Mouse (Mus musculus) CH12.LX (cell line): ENCODE measurements at regions not wholly inside any gene's neighbourhood (a gene's known extent, or its start where the extent isn't known, plus 50 kb on each side); places are given as distances from the start of the nearest gene placed in this dataset.
A peak's percentile ranks its signal among the peaks of the same experiment; 100 is the strongest.

Experiments used
- CHD2 ChIP-seq: IDR thresholded peaks from 2 replicates; pipeline ENCODE4 v1.6.1; 2011; ENCODE audit warnings: low read length, improper control_type of control experiment
- CTCF ChIP-seq, 2 experiments: IDR thresholded peaks in 1 of 2; conservative IDR thresholded peaks in 1 of 2; 2 replicates each; pipeline ENCODE4 v1.5.1; 2011 to 2012; ENCODE audit warnings: low read depth in 2 of 2, low read length in 2 of 2, improper control_type of control experiment in 1 of 2, inconsistent platforms in 1 of 2, mild to moderate bottlenecking in 1 of 2, moderate library complexity in 1 of 2
- EP300 ChIP-seq: IDR thresholded peaks from 2 replicates; pipeline ENCODE4 v1.6.1; 2011; ENCODE audit warnings: low read length, improper control_type of control experiment
- GABPA ChIP-seq: IDR thresholded peaks from 2 replicates; pipeline ENCODE4 v1.6.1; 2012; ENCODE audit warnings: low read depth, low read length, improper control_type of control experiment, inconsistent platforms; ENCODE audit not compliant: insufficient replicate concordance
- HCFC1 ChIP-seq: IDR thresholded peaks from 2 replicates; pipeline ENCODE4 v1.6.1; 2012; ENCODE audit warnings: low read depth, mild to moderate bottlenecking, inconsistent platforms, low read length, improper control_type of control experiment
- MAFK ChIP-seq: IDR thresholded peaks from 2 replicates; pipeline ENCODE4 v1.6.1; 2011; ENCODE audit warnings: low read length, improper control_type of control experiment; ENCODE audit not compliant: insufficient replicate concordance
- MAZ ChIP-seq: IDR thresholded peaks from 2 replicates; pipeline ENCODE4 v1.6.1; 2012; ENCODE audit warnings: low read depth, mild to moderate bottlenecking, inconsistent platforms, low read length, improper control_type of control experiment, moderate library complexity
- MYC ChIP-seq: IDR thresholded peaks from 2 replicates; pipeline ENCODE4 v1.6.1; 2011; ENCODE audit warnings: low read depth, mild to moderate bottlenecking, improper control_type of control experiment, low read length
- NRF1 ChIP-seq: IDR thresholded peaks from 2 replicates; pipeline ENCODE4 v1.6.1; 2014; ENCODE audit warnings: low read depth, mild to moderate bottlenecking, inconsistent platforms, low read length, improper control_type of control experiment, moderate library complexity
- POLR2A ChIP-seq: IDR thresholded peaks from 2 replicates; pipeline ENCODE4 v1.6.1; 2011; ENCODE audit warnings: low read depth, mild to moderate bottlenecking, improper control_type of control experiment, low read length
- SIN3A ChIP-seq: IDR thresholded peaks from 2 replicates; pipeline ENCODE4 v1.6.1; 2012; ENCODE audit warnings: low read length, improper control_type of control experiment, inconsistent platforms
- TBP ChIP-seq: conservative IDR thresholded peaks from 2 replicates; pipeline ENCODE4 v1.6.1; 2011; ENCODE audit warnings: low read depth, low read length, improper control_type of control experiment
- ZC3H11A ChIP-seq: IDR thresholded peaks from 2 replicates; pipeline ENCODE4 v1.6.1; 2012; ENCODE audit warnings: low read depth, mild to moderate bottlenecking, inconsistent platforms, low read length, improper control_type of control experiment
- ZKSCAN1 ChIP-seq: IDR thresholded peaks from 2 replicates; pipeline ENCODE4 v1.6.1; 2012; ENCODE audit warnings: low read depth, inconsistent platforms, low read length, improper control_type of control experiment, borderline replicate concordance

- TF ChIP-seq POLR2A (no peak), HCFC1 (no peak), ZKSCAN1 (no peak), TBP (no peak), MAFK (peak; percentile 60; the same call in 1 of the 2 replicates), CTCF (conservative IDR thresholded peaks at IDR 0.05 in 1 of 2, IDR thresholded peaks at IDR 0.05 in 1 of 2; ENCODE audit: low read depth in 2 of 2, low read length in 2 of 2) (no peak), MYC (no peak), CHD2 (no peak), NRF1 (no peak), GABPA (no peak), ZC3H11A (no peak), SIN3A (no peak), EP300 (no peak), MAZ (no peak)
These were observed 718.1 kb upstream of the Large1 start for GRCm38 (mm10) chr8:74071484-74071883.
